Mouse (Mus musculus): ENCODE results near the gene Olfr1141.

- TF ChIP-seq CTCF (IDR thresholded peaks at IDR 0.05; ENCODE audit: borderline replicate concordance, insufficient read depth, low read depth, low read length) (no peak), POLR2A (IDR thresholded peaks at IDR 0.05; ENCODE audit: borderline replicate concordance, insufficient read depth, low read length) (no peak)
Observed at GRCm38 (mm10) chr2:87753891-87754290, at the start of gene Olfr1141.

Data from cerebellum, adult 2 months (tissue).